Mouse (Mus musculus): Measurements from ENCODE around the gene Chpt1. TPM values are rescaled to one million over a fixed set of nuclear protein-coding genes. Genes with fewer than 3 reads are reported as not detected.
"Not testable (repeated sequence)": the region's sequence is repeated elsewhere in the genome, so short reads cannot be mapped to it uniquely, and the experiment has no call there.

Chpt1 gene
- polyA plus RNA-seq, 1 experiment from 2014 or later: 5.2 TPM

GRCm38 (mm10) chr10:88491632-88492031, 12.2 kb downstream of the Chpt1 start:
- ATAC-seq: no peak
- no peaks in the 10 kb centered on the region for H3K36me3 ChIP-seq (ENCODE audit: poor library complexity, severe bottlenecking)
- H3K27me3 ChIP-seq: no peaks in the 10 kb centered on the region
- H3K9ac ChIP-seq: no peak overlapping the region
- WGBS: 57% methylated on average over 7 of the region's 7 CpGs
- no peaks in the 10 kb centered on the region for H3K9me3 ChIP-seq (replicated peaks)
- H3K4me3 ChIP-seq: no peak overlapping the region
- H3K4me2 ChIP-seq: no peak overlapping the region
- no peaks in the 10 kb centered on the region for H3K4me1 ChIP-seq
- H3K27ac ChIP-seq: no peak overlapping the region

- no peak overlapping the region for H3K4me3 ChIP-seq
- no peaks in the 10 kb centered on the region for H3K36me3 ChIP-seq (ENCODE audit: poor library complexity, severe bottlenecking)
- no peaks in the 10 kb centered on the region for H3K4me1 ChIP-seq
- no peak overlapping the region for H3K4me2 ChIP-seq
- no peak for ATAC-seq
- no peaks in the 10 kb centered on the region for H3K27me3 ChIP-seq
- no peak overlapping the region for H3K27ac ChIP-seq
- H3K9ac ChIP-seq: no peak overlapping the region
- no peaks in the 10 kb centered on the region for H3K9me3 ChIP-seq (replicated peaks)
- WGBS: 95% methylated on average over 5 of the region's 5 CpGs
Observed at GRCm38 (mm10) chr10:88488629-88489028, 15.2 kb downstream of the Chpt1 start.

GRCm38 (mm10) chr10:88482866-88483265, 21.0 kb downstream of the Chpt1 start:
- not testable (repeated sequence) for H3K4me2 ChIP-seq; H3K9ac ChIP-seq; H3K27me3 ChIP-seq; H3K36me3 ChIP-seq (ENCODE audit: poor library complexity, severe bottlenecking); H3K27ac ChIP-seq; H3K4me1 ChIP-seq; ATAC-seq; H3K4me3 ChIP-seq; H3K9me3 ChIP-seq (replicated peaks)
- 92% methylated on average over 10 of the region's 10 CpGs for WGBS

GRCm38 (mm10) chr10:88460122-88460820, 43.6 kb downstream of the Chpt1 start:
- Histone ChIP-seq H3K4me1 (no peaks in the 10 kb centered on the region), H3K4me3 (no peak overlapping the region), H3K4me2 (no peak overlapping the region), H3K9me3 (replicated peaks) (no peaks in the 10 kb centered on the region; the same call in 1 of the 2 replicates), H3K27ac (no peak overlapping the region), H3K9ac (no peak overlapping the region), H3K36me3 (ENCODE audit: poor library complexity, severe bottlenecking) (no peaks in the 10 kb centered on the region), H3K27me3 (no peaks in the 10 kb centered on the region)
- no peak for ATAC-seq
- WGBS: 70% methylated on average over 18 of the region's 18 CpGs

GRCm38 (mm10) chr10:88459502-88459992, 44.3 kb downstream of the Chpt1 start, which contains the start of gene Sycp3:
Gene Sycp3, plus strand, starts transcription at chr10:88459569.
- no peaks in the 10 kb centered on the region for H3K27me3 ChIP-seq
- no peaks in the 10 kb centered on the region; the same call in 1 of the 2 replicates for H3K9me3 ChIP-seq (replicated peaks)
- H3K36me3 ChIP-seq (ENCODE audit: poor library complexity, severe bottlenecking): no peaks in the 10 kb centered on the region
- H3K27ac ChIP-seq: no peak within 1 kb of the TSS
- H3K9ac ChIP-seq: no peak within 1 kb of the TSS
- H3K4me2 ChIP-seq: no peak within 1 kb of the TSS
- WGBS: 91% methylated on average over 33 of the region's 33 CpGs
- peak; percentile 43; the same call in 1 of the 2 replicates for ATAC-seq
- no peak within 1 kb of the TSS for H3K4me3 ChIP-seq
- no peaks in the 10 kb centered on the region for H3K4me1 ChIP-seq

GRCm38 (mm10) chr10:88457816-88458215, 46.1 kb downstream of the Chpt1 start:
- H3K9ac ChIP-seq: no peak overlapping the region
- no peaks in the 10 kb centered on the region for H3K36me3 ChIP-seq (ENCODE audit: poor library complexity, severe bottlenecking)
- H3K9me3 ChIP-seq (replicated peaks): no peaks in the 10 kb centered on the region; the same call in 1 of the 2 replicates
- no peaks in the 10 kb centered on the region for H3K27me3 ChIP-seq
- WGBS: 63% methylated on average over 6 of the region's 6 CpGs
- H3K4me2 ChIP-seq: no peak overlapping the region
- H3K27ac ChIP-seq: no peak overlapping the region
- H3K4me3 ChIP-seq: no peak overlapping the region
- H3K4me1 ChIP-seq: no peaks in the 10 kb centered on the region
- no peak for ATAC-seq

- whole genome bisulfite sequencing: 72% methylated on average over 6 of the region's 6 CpGs
- H3K27ac ChIP-seq: no peak overlapping the region
- H3K36me3 ChIP-seq (ENCODE audit: poor library complexity, severe bottlenecking): no peaks in the 10 kb centered on the region
- no peaks in the 10 kb centered on the region for H3K27me3 ChIP-seq
- no peak for ATAC-seq
- no peak overlapping the region for H3K9ac ChIP-seq
- H3K9me3 ChIP-seq (replicated peaks): no peaks in the 10 kb centered on the region
- H3K4me1 ChIP-seq: peaks cover 9% of the 10 kb centered on the region; the same call in 1 of the 2 replicates
- H3K4me3 ChIP-seq: no peak overlapping the region
- no peak overlapping the region for H3K4me2 ChIP-seq
Observed at GRCm38 (mm10) chr10:88451990-88452389, 51.9 kb downstream of the Chpt1 start.

- ATAC-seq: peak; percentile 59; the same call in 1 of the 2 replicates
- H3K4me3 ChIP-seq: no peak overlapping the region
- WGBS: 67% methylated on average over 2 of the region's 2 CpGs
Observed at GRCm38 (mm10) chr10:88451221-88451620, 52.7 kb downstream of the Chpt1 start.

GRCm38 (mm10) chr10:88441224-88441623, 62.6 kb downstream of the Chpt1 start:
- Histone ChIP-seq H3K9me3 (replicated peaks) (no peaks in the 10 kb centered on the region), H3K27me3 (no peaks in the 10 kb centered on the region), H3K4me1 (no peaks in the 10 kb centered on the region), H3K36me3 (ENCODE audit: poor library complexity, severe bottlenecking) (peaks cover 38% of the 10 kb centered on the region), H3K4me3 (no peak overlapping the region), H3K4me2 (no peak overlapping the region), H3K27ac (no peak overlapping the region), H3K9ac (no peak overlapping the region)
- no peak for ATAC-seq
- WGBS: 93% methylated on average over 6 of the region's 6 CpGs

More at GRCm38 (mm10) chr10:88451221-88451620, 52.7 kb downstream of the Chpt1 start:
- H3K27me3 ChIP-seq: no peaks in the 10 kb centered on the region
- H3K9ac ChIP-seq: no peak overlapping the region
- no peaks in the 10 kb centered on the region for H3K36me3 ChIP-seq (ENCODE audit: poor library complexity, severe bottlenecking)
- H3K9me3 ChIP-seq (replicated peaks): no peaks in the 10 kb centered on the region
- peaks cover 9% of the 10 kb centered on the region; the same call in 1 of the 2 replicates for H3K4me1 ChIP-seq
- peak overlapping the region; percentile 19 for H3K27ac ChIP-seq
- no peak overlapping the region for H3K4me2 ChIP-seq

- Histone ChIP-seq H3K27ac (no peak overlapping the region), H3K27me3 (no peaks in the 10 kb centered on the region), H3K9ac (no peak overlapping the region), H3K36me3 (ENCODE audit: poor library complexity, severe bottlenecking) (peaks cover 40% of the 10 kb centered on the region), H3K4me2 (no peak overlapping the region), H3K4me3 (no peak overlapping the region), H3K4me1 (no peaks in the 10 kb centered on the region), H3K9me3 (replicated peaks) (no peaks in the 10 kb centered on the region)
- no peak for ATAC-seq
- 94% methylated on average over 6 of the region's 6 CpGs for WGBS
Observed at GRCm38 (mm10) chr10:88427998-88428397, 75.9 kb downstream of the Chpt1 start.

- ATAC-seq: 0 out of 2 replicates have a peak, but pooled peaks have one; percentile 25
- WGBS: 65% methylated on average over 5 of the region's 5 CpGs
- H3K4me1 ChIP-seq: no peaks in the 10 kb centered on the region
- H3K9ac ChIP-seq: no peak overlapping the region
- H3K27me3 ChIP-seq: no peaks in the 10 kb centered on the region
- H3K4me3 ChIP-seq: no peak overlapping the region
- H3K9me3 ChIP-seq (replicated peaks): no peaks in the 10 kb centered on the region
- no peak overlapping the region for H3K4me2 ChIP-seq
- peaks cover 36% of the 10 kb centered on the region for H3K36me3 ChIP-seq (ENCODE audit: poor library complexity, severe bottlenecking)
- no peak overlapping the region for H3K27ac ChIP-seq
Observed at GRCm38 (mm10) chr10:88426896-88427295, 77.0 kb downstream of the Chpt1 start.

GRCm38 (mm10) chr10:88426158-88426816, 77.6 kb downstream of the Chpt1 start:
- Histone ChIP-seq H3K27ac (no peak overlapping the region), H3K27me3 (no peaks in the 10 kb centered on the region), H3K4me3 (no peak overlapping the region), H3K36me3 (ENCODE audit: poor library complexity, severe bottlenecking) (peaks cover 31% of the 10 kb centered on the region), H3K4me1 (no peaks in the 10 kb centered on the region), H3K4me2 (no peak overlapping the region), H3K9me3 (replicated peaks) (no peaks in the 10 kb centered on the region), H3K9ac (no peak overlapping the region)
- WGBS: 96% methylated on average over 2 of the region's 2 CpGs
- peak; percentile 87 for ATAC-seq
